Mouse (Mus musculus): ENCODE data around the gene Sept5. TPM values are rescaled to one million over a fixed set of nuclear protein-coding genes. Genes with fewer than 3 reads are reported as not detected.

Sept5 gene
- polyA plus RNA-seq, 1 experiment from 2014 or later = 149 TPM

Other genes with a start within 250 kb of the Sept5 start
- gene Txnrd2, start 203.6 kb downstream of the Sept5 start, polyA plus RNA-seq (2015; fragmentation: Nextera tagmentation; extraction: Ambion mirVana) = 25.9 and 28.6 TPM in 2 replicates
- gene Comt, start 203.1 kb downstream of the Sept5 start, polyA plus RNA-seq (2015; fragmentation: Nextera tagmentation; extraction: Ambion mirVana) = 75.7 and 78.8 TPM in 2 replicates
- gene Gnb1l, start 131.2 kb downstream of the Sept5 start, polyA plus RNA-seq (2015; fragmentation: Nextera tagmentation; extraction: Ambion mirVana) = 12.9 and 16.0 TPM in 2 replicates
- 3.9 and 4.5 TPM in 2 replicates for gene Rtl10, start 131.1 kb downstream of the Sept5 start, polyA plus RNA-seq (2015; fragmentation: Nextera tagmentation; extraction: Ambion mirVana)
- gene Tbx1, start 39.3 kb downstream of the Sept5 start, polyA plus RNA-seq (2015; fragmentation: Nextera tagmentation; extraction: Ambion mirVana) = 0.34 and 0.71 TPM in 2 replicates
- 8.2 and 10.5 TPM in 2 replicates for gene Gp1bb, start 7.6 kb downstream of the Sept5 start, polyA plus RNA-seq (2015; fragmentation: Nextera tagmentation; extraction: Ambion mirVana)
- 16.5 and 18.3 TPM in 2 replicates for gene Gm49601, start 3.5 kb downstream of the Sept5 start, polyA plus RNA-seq (2015; fragmentation: Nextera tagmentation; extraction: Ambion mirVana)
- gene Cldn5, start 146.9 kb upstream of the Sept5 start, polyA plus RNA-seq (2015; fragmentation: Nextera tagmentation; extraction: Ambion mirVana) = 59.1 and 68.2 TPM in 2 replicates
- gene Ufd1, start 181.8 kb upstream of the Sept5 start, polyA plus RNA-seq (2015; fragmentation: Nextera tagmentation; extraction: Ambion mirVana) = 112 and 121 TPM in 2 replicates
- gene Cdc45, start 182.0 kb upstream of the Sept5 start, polyA plus RNA-seq (2015; fragmentation: Nextera tagmentation; extraction: Ambion mirVana) = 17.4 and 18.5 TPM in 2 replicates
- 35.5 and 38.4 TPM in 2 replicates for gene 2510002D24Rik, start 206.6 kb upstream of the Sept5 start, polyA plus RNA-seq (2015; fragmentation: Nextera tagmentation; extraction: Ambion mirVana)
- gene Gm28539, start 206.6 kb upstream of the Sept5 start, polyA plus RNA-seq (2015; fragmentation: Nextera tagmentation; extraction: Ambion mirVana) = 0.23 TPM in 1 of 2 replicates, not detected in the other
- 70.2 and 74.3 TPM in 2 replicates for gene Mrpl40, start 246.9 kb upstream of the Sept5 start, polyA plus RNA-seq (2015; fragmentation: Nextera tagmentation; extraction: Ambion mirVana)
- gene Hira, start 247.1 kb upstream of the Sept5 start, polyA plus RNA-seq (2015; fragmentation: Nextera tagmentation; extraction: Ambion mirVana) = 23.6 and 23.8 TPM in 2 replicates